Comparison of ENCODE assay signal across 23 mouse cellular contexts in the genomic region with DNA sequence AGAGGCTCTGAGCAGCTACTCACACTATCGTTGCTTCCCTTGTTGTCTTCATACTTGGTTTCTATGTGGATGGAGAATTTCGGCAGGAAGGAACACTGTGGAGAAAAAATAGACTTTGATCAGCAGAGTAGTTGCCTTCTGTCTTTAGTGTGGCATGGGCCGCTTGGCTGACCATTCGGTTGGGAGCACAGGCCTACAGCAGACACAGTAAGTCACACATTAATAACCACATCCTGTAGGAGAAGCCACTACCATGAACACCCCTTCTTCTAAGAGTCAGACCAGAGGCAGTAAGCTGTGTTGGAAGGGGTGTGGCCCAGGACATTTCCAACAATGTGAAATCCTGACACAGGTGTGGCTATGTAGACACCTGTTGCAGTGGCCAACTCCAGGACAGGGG.
DNase-seq lines count a peak whose midpoint lies in the region; ATAC-seq and TF ChIP-seq lines count a peak whose summit lies in the region.
"Had no signal": no experiment of that assay in that cellular context is flagged by ENCODE, and none has a peak within 500 bp of the region (broad histone marks: within the 10 kb centered on the region; RNA-seq: fewer than 3 reads in every experiment).

No protein-coding gene starts in this region.

- H3K27me3 ChIP-seq in Patski, result no peaks in the 10 kb centered on the region
- H3K27me3 ChIP-seq in liver, embryonic 11.5 days (replicated peaks; ENCODE audit: control insufficient read depth, insufficient read depth, low read length), result no peaks in the 10 kb centered on the region
- H3K27me3 ChIP-seq in limb, embryonic 10.5 days (ENCODE audit: low read depth, poor library complexity, severe bottlenecking), result no peaks in the 10 kb centered on the region
- H3K27me3 ChIP-seq: embryonic facial prominence, embryonic 15.5 days; forebrain, embryonic 15.5 days; hindbrain, embryonic 15.5 days; intestine, embryonic 15.5 days; limb, embryonic 15.5 days; liver, embryonic 15.5 days; lung, embryonic 15.5 days; midbrain, embryonic 12.5 days had no signal

- H3K4me3 ChIP-seq in liver, embryonic 11.5 days (ENCODE audit: low read depth, low read length), result no peak overlapping the region
- H3K4me3 ChIP-seq in limb, embryonic 10.5 days, result no peak overlapping the region
- H3K4me3 ChIP-seq: embryonic facial prominence, embryonic 15.5 days; forebrain, embryonic 15.5 days; hindbrain, embryonic 15.5 days; intestine, embryonic 15.5 days; layer of hippocampus, adult 2 months; limb, embryonic 15.5 days; liver, embryonic 15.5 days; lung, embryonic 15.5 days; midbrain, embryonic 12.5 days had no signal

- no peak overlapping the region for H3K4me2 ChIP-seq in liver, embryonic 11.5 days
- H3K4me2 ChIP-seq: embryonic facial prominence, embryonic 15.5 days; forebrain, embryonic 15.5 days; heart, embryonic 11.5 days; hindbrain, embryonic 15.5 days; intestine, embryonic 15.5 days; limb, embryonic 15.5 days; liver, embryonic 15.5 days; lung, embryonic 15.5 days; midbrain, embryonic 12.5 days had no signal

- DNase-seq in Patski (ENCODE audit: low read depth, low spot score), result no peak
- DNase-seq in kidney, adult 9 months, result peak; percentile 79
- peak; percentile 46 for DNase-seq in kidney, postnatal 14 days
- DNase-seq in liver, embryonic 11.5 days (ENCODE audit: low spot score), result no peak
- DNase-seq in limb, embryonic 10.5 days (ENCODE audit: low spot score), result no peak
- DNase-seq in left cerebral cortex, postnatal 36 days (ENCODE audit: low spot score in 2 of 2), result no peak
- DNase-seq: adrenal gland, postnatal 14 days; cerebellum, adult 8-10 months; gastrocnemius, postnatal 10 days; heart, adult 11 months; right cerebral cortex, postnatal 14 days had no signal

- peak; percentile 31 for ATAC-seq in Patski
- peak; percentile 50; the same call in 1 of the 2 replicates for ATAC-seq in monocyte, adult 5-6 weeks (replicated peaks; ENCODE audit: insufficient number of reproducible peaks, low FRiP score, low TSS enrichment, poor library complexity, severe bottlenecking)
- ATAC-seq in liver, embryonic 11.5 days (replicated peaks; ENCODE audit: low FRiP score), result no peak
- ATAC-seq: forebrain, embryonic 15.5 days; intestine, embryonic 15.5 days had no signal

- no peak overlapping the region for H3K27ac ChIP-seq in liver, embryonic 11.5 days (ENCODE audit: low read depth, low read length)
- no peak overlapping the region for H3K27ac ChIP-seq in limb, embryonic 10.5 days
- H3K27ac ChIP-seq: embryonic facial prominence, embryonic 15.5 days; forebrain, embryonic 15.5 days; hindbrain, embryonic 15.5 days; intestine, embryonic 15.5 days; layer of hippocampus, adult 2 months; limb, embryonic 15.5 days; liver, embryonic 15.5 days; lung, embryonic 15.5 days; macrophage; midbrain, embryonic 12.5 days had no signal

- H3K36me3 ChIP-seq in liver, embryonic 11.5 days (ENCODE audit: control insufficient read depth, insufficient read depth, low read length), result no peaks in the 10 kb centered on the region; the same call in 1 of the 2 replicates
- peaks cover 51% of the 10 kb centered on the region for H3K36me3 ChIP-seq in limb, embryonic 10.5 days
- H3K36me3 ChIP-seq: hindbrain, embryonic 15.5 days; intestine, embryonic 15.5 days; lung, embryonic 15.5 days had no signal

- H3K4me1 ChIP-seq in liver, embryonic 11.5 days (replicated peaks; ENCODE audit: control insufficient read depth, insufficient read depth, low read length), result no peaks in the 10 kb centered on the region
- H3K4me1 ChIP-seq in limb, embryonic 10.5 days, result 0 out of 2 replicates have a peak, but pooled peaks cover 3% of the 10 kb centered on the region
- H3K4me1 ChIP-seq: embryonic facial prominence, embryonic 15.5 days; hindbrain, embryonic 15.5 days; intestine, embryonic 15.5 days; limb, embryonic 15.5 days; liver, embryonic 15.5 days; lung, embryonic 15.5 days; midbrain, embryonic 12.5 days had no signal

- intact Hi-C loops in left cerebral cortex, postnatal 36 days (cut with DNase I), result no loop called here

- H3K9me3 ChIP-seq in liver, embryonic 11.5 days (ENCODE audit: control insufficient read depth, low read length), result 0 out of 2 replicates have a peak, but pooled peaks cover 4% of the 10 kb centered on the region
- H3K9me3 ChIP-seq in limb, embryonic 10.5 days (replicated peaks), result no peaks in the 10 kb centered on the region
- H3K9me3 ChIP-seq: embryonic facial prominence, embryonic 15.5 days; forebrain, embryonic 15.5 days; hindbrain, embryonic 15.5 days; intestine, embryonic 15.5 days; limb, embryonic 15.5 days; lung, embryonic 15.5 days had no signal

- no peak overlapping the region for H3K9ac ChIP-seq in liver, embryonic 11.5 days (ENCODE audit: low read depth, low read length)
- H3K9ac ChIP-seq: embryonic facial prominence, embryonic 15.5 days; forebrain, embryonic 15.5 days; hindbrain, embryonic 15.5 days; intestine, embryonic 15.5 days; limb, embryonic 15.5 days; liver, embryonic 15.5 days; lung, embryonic 15.5 days; midbrain, embryonic 12.5 days had no signal

- TF ChIP-seq CTCF in Patski (IDR thresholded peaks at IDR 0.05), result no peak

- POLR2A ChIA-PET in Patski (lab: Charles Lee), result no interaction called here

- in situ Hi-C loops in Patski (cut with MboI; ENCODE audit: low pct_unique_long_range_greater_than_20kb), result no loop called here

- CTCF ChIA-PET in Patski (lab: Charles Lee), result no interaction called here

- 85% methylated on average over 4 of the region's 4 CpGs for WGBS in liver, embryonic 11.5 days
- 92% methylated on average over 4 of the region's 4 CpGs for WGBS in limb, embryonic 10.5 days

Comparison
In these comparisons a context has a peak if more than half of its experiments do, and no peak if none do; other contexts are left out.
1. DNase-seq: peak in kidney, adult 9 months (single experiment) and kidney, postnatal 14 days (single experiment); none in Patski (single experiment), liver, embryonic 11.5 days (single experiment), limb, embryonic 10.5 days (single experiment) and left cerebral cortex, postnatal 36 days (0 of 2).